Mouse (Mus musculus): ENCODE measurements around the gene Ror2.

Gene Ror2

DNA sequence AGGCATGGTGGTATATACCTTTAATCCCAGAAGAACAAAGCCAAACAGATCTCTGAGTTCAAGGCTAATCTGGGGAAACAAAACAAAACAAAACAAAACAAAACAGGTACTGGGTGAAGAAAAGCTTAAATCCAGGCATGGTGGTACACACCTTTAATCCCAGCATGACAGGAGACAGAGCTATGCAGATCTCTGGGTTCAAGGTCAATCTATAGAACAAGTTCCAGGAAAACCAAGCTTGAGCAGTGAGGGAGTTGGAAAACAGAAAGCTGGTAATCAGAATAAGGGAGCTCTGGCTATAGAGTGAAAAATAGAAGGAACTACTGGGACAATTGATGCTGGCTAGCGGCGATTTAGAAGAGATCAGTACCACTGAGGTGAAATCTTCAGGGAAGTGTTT is 145.6 kb downstream of the Ror2 start:
- DNase-seq (ENCODE audit: low read depth, low spot score): no peak

DNA sequence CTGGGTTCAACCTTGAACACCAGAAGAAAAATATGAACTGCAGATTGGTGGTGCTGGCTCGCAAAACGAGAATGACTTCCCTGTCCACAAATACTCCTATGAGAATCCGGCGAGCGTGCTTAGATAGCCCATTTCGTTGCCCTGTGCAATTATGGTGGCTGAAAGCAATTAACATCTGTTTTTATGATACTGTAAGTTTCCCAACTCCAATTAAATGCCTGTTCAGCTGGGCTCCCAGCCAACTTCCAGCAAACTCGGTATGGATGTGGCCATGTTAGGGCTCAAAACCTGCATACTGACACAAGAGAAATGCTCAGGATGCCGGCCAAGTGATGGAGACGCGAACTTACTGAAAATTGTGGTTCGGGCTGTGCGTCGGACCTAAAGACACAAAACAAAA is 155.4 kb downstream of the Ror2 start:
- DNase-seq (ENCODE audit: low read depth, low spot score): no peak

DNA sequence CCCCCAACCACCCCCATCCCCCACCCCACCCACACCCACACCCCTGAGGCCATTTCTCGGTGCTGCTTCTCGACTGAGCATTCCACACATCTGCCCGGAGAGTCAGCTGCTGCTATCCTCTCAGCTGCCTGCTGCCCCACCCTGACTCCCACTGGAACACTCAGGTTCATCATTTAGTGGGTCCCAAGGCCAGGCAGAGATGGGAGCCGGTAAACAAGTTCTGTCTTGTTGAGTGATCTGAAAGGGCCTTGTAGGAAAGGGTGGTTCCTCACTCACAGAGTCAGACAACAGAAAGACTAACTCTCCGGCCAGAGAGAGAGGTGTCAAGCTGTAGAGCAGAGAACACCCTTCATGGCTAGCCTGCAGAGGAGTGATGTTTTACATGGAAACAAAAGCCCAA is 155.9 kb downstream of the Ror2 start:
- DNase-seq (ENCODE audit: low read depth, low spot score): no peak

DNA sequence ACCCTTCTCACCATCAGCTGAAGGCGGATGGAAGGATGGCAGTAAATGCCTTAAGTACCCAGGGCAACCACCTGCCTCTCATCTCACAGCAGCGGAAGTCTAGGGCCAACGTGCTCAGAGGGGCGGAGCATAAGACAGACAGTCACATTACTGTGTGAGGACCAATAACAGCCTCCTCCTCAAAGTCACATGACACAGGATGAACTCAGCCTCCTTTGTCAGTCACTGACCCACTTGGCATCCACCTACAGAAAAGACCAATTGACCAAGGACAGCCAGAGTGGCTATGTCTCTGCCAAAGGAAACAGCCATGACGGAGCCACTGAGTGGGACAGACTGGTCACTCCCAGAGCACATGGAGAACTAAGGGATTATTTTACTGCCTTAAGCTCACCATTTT is 160.3 kb downstream of the Ror2 start:
- no peak for DNase-seq (ENCODE audit: low read depth, low spot score)

DNA sequence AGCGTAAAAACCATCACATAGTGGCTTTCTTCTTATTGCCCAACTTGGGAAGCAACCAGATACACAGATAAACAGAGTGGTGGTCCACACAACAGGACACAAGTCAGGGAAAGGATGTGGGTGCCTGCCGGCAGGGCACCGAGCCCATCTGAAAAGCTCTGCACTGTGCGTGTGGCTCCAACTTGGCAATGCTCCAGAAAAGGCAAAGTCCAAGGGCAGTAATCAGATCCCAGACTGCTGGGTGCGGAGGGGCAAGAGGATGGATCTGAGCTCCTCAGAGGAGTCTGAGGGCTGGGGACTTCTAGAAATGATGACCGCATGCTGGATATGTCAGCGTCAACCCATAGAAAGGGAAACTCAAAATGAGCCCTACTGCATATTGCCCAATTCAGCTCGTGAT is 163.8 kb downstream of the Ror2 start:
- DNase-seq (ENCODE audit: low read depth, low spot score): no peak

DNA sequence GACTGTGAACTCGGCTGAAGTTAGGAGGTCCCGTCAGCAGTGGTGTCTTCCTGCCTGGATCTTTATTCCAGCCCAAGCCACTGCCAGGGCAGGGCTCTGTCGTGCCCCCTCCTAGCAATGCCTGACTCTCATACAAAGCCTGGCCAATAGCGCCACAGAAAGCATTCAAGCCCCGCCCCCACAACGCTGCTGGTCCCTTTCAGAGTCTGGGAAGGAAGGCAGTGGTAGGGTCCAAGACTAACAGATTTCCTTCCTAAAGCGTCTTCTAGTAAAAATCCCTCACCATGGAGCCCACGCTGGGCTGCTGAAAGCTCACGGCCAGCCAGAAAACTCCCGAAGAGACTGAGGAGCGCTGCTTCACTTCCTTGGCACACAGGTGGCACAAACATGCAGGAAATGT is 165.0 kb downstream of the Ror2 start:
- DNase-seq (ENCODE audit: low read depth, low spot score): no peak

DNA sequence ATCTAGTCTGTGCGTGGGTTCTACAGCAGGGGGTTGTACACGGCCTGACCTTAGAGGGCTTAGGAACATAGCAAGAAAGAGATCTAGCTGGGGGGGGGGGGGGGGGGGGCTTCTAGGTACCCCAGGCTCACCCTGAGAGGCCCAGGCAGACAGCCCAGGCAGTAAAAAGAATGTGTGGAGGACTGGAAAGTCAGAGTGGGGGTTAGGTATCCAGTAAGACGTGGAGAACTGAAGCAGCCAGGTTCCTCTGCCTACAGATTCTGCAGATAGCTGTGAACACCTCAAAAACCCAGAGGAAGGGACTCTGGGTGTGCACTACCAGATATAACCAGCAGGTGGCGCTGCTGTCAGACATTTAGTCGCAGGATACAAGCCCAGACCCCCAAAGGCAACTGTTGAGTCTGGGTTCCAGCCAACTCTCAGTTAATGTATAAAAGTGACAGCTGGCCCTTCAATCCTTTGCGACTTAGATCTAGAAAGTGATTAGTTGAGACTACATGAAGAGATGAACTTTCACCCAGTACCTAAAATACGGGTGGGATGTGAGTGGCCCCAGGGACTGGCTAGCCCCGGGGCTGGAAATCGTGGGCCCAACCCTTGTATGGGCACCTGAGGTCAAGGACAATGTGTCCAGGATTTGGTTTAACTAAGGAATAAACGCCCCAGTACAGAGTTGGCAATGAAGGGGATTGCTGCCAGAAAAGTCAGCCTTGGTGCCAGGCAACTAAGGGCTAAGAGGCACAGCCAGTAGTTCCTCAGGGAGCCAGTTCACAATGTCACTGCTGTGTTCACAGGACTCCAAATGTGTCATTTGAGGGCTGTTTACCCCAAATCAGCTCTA is 166.1 kb downstream of the Ror2 start:
- peak; percentile 39 for DNase-seq (ENCODE audit: low read depth, low spot score)

DNA sequence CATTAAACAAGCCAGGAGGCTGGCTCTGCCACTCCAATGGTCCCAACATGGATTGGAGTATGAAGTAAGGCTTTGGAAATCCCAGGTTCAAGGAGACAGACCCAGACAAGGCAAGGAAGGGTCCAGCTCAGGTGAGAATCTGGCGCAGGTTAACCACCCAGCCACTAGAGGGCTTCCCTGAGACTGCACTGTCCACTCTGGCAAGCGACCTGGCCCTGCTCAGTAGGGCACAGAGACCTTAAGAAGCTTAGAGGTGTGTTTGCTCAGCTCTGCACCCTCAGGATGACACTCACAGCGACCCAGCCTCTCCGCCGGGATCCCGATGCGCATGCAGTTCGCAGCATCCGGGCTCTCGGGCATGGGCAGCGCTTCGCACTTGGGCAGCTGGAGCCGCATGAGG is 167.5 kb downstream of the Ror2 start:
- DNase-seq (ENCODE audit: low read depth, low spot score): no peak

DNA sequence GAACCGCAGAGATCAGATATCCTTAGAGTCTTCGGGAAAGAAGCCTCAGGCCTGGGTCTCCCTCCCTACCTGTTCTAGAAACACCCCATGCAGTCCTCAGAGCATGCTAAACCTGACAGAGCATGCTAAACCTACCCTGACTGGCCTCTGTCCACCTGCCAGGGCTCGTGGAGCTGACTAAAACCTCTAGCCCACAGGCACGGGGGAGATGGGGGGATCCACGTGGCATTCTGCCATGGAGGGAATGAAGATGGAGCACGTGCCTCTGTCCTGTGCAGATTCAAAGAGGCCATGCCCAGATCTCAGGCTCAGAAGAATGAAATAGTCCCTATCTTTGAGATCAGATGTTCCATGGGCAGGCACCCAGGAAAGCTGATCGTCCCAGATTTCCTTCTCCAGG is 168.0 kb downstream of the Ror2 start:
- DNase-seq (ENCODE audit: low read depth, low spot score): no peak

DNA sequence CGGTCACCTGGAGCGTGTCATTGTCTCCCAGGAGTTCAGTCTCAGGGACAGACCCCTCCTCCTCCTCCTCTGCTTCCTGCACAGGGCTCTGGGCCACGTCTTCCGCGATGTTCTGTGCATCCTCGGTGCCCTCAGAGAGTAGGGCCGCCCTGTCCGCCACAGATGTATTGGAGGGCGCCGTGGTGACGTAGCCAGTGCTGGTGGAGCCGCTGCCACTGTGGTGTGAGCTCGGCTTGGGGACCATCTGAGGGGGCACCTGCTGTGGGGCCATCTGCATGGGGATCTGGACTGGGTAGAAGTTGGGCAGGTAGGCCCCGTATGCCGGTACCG is 175.7 kb downstream of the Ror2 start:
- no peak for DNase-seq (ENCODE audit: low read depth, low spot score)

DNA sequence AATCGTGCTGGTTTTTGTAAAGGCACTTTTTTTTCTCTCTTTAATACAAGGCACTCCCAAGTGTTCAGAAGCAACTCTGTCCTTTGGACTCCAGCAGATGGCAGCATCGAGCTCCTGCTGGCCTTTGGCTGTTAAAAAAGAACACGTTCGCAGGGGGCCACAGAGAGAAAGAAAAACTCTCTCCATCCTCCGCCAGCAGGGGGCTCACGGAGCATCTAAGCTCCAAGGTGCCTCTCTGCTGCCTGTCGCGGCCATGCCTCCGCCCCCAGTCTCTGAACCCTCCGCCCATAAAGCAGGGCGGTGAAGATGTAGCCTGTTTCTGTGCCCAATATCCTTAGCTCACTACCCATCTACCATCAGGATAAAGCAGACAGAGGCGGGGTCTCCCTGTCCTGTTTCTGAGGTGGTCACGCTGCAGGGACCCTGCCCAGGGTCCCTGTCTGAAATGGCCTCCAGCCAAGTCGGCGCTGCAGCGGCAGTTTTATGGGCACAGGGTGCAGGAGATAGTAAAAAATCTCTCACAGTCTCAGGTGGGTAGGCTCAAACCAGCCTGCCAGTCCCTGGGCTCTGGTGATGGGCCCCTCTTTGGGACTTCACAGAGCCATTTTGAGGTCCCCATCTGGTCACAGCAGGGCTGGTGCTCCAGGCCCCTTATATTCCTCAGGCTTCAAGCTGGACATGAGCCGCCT is 176.2 kb downstream of the Ror2 start:
- DNase-seq (ENCODE audit: low read depth, low spot score): peak; percentile 78

DNA sequence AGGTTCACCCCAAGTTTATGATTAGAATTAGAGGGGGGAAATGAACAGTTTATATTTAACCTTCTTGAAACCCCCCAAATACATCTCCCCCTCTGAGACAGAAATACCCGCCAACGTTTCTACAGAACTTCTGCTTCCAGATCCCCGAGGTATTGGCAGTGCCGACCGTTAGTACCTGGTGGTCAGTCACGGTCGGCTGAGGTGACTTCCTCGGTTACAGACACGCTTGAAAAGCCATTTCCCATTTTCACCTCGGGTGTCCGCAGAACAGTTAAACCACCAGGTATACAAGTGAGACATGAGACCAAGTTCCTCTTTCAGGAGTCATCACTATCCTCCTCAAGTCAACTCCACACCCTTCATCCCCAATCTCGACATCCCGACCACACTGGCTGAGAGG is 179.2 kb downstream of the Ror2 start:
- no peak for DNase-seq (ENCODE audit: low read depth, low spot score)

DNA sequence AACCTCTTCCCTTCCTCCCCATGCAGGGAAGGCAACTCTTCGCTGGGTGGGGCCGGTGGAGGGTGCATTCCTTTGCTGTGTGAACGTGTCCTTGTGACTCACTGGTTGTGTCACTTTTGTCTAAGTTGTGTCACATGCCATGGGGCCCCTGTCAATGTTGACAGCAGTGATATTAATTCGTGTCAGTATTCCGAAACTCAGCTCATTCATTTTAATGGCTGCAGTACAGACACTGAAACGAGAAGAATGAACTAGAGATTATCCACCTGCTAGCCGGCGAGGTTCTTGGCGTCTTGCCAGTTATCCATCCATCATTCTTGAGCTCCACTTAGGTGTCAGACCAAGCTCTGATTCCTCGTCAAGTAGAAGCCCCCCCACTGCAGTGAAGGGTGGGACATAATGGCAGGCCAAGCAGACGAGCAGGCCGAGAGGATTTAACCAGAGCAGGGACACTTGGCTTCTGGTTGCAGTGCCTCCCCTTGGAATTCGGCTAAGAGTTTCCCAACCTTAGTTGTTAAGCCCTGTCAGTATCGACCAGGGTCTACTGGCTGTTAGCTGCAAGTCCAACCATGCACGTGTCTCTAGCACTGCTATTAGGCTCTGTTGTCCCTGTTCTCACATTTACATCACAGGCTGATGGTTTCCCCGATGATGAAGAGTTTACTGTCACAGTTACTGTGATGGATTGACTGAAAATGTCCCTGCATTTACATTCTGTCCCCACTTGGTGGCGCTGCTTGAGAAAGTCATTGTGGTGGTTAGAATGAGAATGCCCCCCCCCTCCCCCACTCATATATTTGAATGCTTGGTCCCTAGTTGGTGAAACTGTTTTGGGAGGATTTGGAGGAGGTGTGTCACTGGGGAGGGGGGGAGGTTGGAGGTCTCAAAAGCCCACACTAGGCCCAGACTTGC is 185.9 kb downstream of the Ror2 start:
- DNase-seq (ENCODE audit: low read depth, low spot score): no peak

DNA sequence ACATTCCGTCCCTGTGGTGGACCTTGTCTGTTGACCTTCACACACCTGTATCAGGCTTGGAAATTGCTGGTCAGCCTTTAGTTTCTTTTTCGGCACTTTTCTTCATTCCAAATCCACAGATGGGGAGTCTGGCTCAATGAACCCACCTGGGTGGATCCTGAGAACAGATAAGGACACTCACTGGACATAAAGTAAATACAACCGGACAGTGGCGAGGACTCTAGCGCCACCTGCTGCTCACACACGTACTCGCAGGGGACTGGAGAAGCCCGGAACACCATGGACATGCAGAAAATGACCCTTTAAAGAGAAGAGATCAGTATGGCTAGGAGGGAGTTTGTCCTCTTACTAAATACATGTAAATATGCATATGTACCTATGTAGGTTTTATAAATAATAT is 189.3 kb downstream of the Ror2 start:
- peak; percentile 65 for DNase-seq (ENCODE audit: low read depth, low spot score)

DNA sequence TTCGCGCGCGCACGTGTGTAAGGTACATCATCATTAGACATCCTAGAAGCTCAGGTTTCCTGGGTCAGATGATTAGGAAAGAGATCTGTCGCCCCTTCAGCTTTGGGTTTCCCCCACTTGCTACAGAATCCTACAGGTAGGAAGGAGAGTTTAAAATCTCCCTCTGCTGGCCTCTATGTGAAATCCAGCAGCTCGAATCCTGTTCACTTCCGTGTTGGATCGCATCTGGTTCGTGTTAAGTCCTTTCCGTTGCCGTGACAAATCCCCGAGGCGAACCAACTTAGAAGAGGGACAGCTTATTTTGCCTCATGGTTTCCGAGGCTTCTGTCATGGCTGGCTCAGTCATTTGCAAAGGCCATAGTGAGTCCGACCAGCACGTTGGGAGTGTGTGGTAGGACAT is 190.7 kb downstream of the Ror2 start:
- DNase-seq (ENCODE audit: low read depth, low spot score): no peak

DNA sequence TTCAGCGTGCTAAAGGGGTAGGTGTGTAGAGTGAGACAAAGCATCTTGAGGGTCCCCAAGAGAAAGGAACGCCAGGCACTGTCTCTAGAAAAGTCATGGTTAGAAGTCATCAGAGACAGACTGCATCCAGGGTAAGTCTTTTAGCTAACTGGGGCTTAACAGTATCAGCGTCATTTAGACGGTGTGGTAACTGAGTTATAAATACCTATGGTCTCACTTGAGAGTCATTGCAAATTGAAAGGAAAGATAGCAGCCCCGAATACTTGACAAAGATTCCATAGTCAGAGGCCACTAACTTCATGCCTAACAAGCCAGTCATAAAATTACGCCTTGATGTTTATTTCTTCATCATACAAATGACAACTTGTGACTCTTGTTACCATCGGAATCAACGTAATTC is 191.3 kb downstream of the Ror2 start:
- DNase-seq (ENCODE audit: low read depth, low spot score): no peak

DNA sequence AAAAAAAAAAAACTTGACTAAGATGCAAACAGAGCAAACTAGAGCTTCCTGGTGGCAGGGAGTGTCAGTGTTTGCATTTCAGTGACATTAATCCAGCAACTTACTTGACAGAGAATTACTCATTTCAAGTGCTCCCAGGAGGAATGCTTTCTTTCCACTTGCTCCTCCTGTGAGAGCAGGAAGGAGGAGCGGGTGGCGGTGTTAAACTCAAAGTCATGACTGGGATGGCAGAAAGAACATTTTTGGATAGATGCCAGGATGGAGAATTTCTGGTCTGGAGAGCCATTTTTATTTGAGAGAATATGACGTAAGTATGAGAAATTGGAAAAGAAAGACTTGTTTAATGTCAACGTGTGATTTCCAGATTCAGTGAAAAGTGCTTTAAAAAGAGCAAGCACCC is 192.5 kb downstream of the Ror2 start:
- no peak for DNase-seq (ENCODE audit: low read depth, low spot score)

DNA sequence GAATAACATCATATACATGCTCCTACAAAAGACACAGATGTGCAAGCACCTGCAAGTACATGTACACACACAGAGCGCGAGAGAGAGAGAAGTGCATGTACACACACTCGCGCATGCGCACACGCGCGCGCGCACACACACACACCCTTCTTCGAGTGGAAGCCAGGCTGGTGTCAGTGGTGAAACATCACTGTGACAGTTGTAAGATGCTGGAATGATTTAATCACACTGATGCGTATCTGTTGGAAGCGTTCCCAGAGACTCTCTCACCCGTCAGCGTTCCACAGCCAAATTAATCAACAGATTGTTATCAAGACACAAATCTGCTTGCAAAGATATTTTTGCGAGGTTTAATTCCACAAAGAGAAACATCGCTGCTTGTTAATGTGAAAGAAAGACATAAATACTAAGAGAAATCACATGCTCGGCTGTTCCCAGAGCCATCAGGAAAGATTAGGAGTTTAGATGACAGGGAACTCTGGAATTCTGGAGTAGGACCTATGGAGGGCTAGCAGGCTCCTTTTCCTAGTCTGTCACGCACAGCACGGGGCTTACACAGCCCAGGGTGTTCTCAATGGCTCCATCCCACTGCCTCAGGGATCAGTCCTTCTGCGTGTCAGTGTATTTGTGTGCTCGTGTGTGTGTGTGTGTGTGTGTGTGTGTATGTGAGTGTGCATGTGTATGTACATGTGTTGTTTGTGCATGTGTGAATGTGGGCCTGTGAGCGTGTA is 199.2 kb downstream of the Ror2 start:
- no peak for DNase-seq (ENCODE audit: low read depth, low spot score)

DNA sequence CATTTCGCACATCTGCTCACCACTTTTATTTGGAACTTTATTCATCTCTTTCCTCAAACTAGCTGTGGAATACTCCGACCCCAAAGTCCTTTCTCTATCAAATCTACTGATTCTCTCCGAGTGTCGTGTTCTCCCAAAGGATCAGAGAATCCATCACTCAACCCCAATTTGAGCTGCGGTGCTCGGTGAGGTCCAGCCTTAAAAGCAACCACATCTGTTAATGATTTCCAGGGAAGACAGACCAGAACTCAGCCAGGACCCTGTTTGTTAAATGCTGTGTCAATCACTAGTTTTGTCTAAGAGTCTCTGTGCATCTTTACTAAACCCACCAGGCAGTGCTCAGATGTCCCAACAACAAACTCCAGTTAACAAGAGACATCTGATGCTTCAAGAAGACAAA is 204.1 kb downstream of the Ror2 start:
- no peak for DNase-seq (ENCODE audit: low read depth, low spot score)

DNA sequence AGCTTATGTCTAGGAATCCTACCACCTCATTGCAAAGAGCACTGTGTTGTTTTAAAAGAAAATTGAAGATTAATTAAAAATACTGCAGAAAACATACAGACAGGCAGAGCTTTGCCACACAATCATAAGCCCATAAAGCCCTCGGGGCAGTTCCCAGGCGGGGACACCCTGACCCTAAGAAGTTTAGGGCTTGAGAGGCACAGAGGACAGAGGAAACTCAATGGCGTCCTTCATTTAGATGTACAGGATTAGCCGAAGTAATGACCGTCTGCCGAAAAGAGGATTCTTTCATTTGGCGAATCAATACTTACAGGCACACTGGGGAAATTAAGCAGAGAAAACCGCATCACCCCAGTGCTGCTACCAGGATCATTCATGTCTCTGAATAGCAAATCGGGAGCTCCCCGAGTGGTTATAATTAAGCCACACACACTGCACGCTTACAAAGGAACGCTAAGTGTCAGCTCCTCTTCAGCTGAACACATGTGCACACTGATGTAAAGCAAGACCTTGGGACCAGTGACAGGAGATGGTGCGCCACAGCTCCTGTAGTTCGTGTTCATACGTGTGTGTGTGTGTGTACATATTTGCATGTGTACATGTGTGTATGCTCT is 208.1 kb downstream of the Ror2 start:
- no peak for DNase-seq (ENCODE audit: low read depth, low spot score)

DNA sequence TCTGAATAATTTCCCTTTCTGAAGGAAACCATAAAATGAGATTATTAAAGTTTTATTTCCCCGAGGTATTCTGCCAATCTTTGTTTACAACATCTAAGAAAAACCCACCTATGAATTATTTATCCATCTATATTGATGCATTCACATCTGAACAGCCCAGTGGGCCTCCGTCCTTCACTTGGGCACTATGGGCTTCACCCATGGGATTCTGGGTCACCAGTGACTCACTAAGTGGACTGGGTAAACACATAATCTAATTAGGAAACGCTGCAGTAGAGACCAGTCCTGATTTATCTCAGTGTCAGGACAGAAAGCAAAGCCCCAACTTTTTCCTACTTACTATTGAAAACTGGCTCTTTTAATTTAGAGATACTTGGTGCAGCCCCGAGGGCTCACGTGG is 210.9 kb downstream of the Ror2 start:
- no peak for DNase-seq (ENCODE audit: low read depth, low spot score)

Measured in skeletal muscle tissue, adult 2 months (tissue).